Mouse (Mus musculus) liver, postnatal 0 days (tissue): ENCODE measurements at regions not wholly inside any gene's neighbourhood (a gene's known extent, or its start where the extent isn't known, plus 50 kb on each side); places are given as distances from the start of the nearest gene placed in this dataset.

ENCODE experiments used
- CTCF ChIP-seq: sonication (generic); IDR thresholded peaks from 2 replicates; pipeline ENCODE4 v1.5.1; 2016; ENCODE audit warnings: antibody characterized with exemption, low read depth
- EP300 ChIP-seq: IDR thresholded peaks from 2 replicates; pipeline ENCODE4 v1.6.1; 2016; ENCODE audit warnings: antibody characterized with exemption, low read depth, mild to moderate bottlenecking

GRCm38 (mm10) chr10:71835018-71835417, 487.5 kb downstream of the Ipmk start:
- TF ChIP-seq CTCF (no peak), EP300 (no peak)
